Mouse (Mus musculus) heart, embryonic 14.5 days (tissue): ENCODE results near the gene Nr1h5. TPM values are rescaled to one million over a fixed set of nuclear protein-coding genes. Genes with fewer than 3 reads are reported as not detected.

Source experiments
- ATAC-seq: fragments of 200-750 bp; cut with Nextera tagmentation; 2 replicates; pipeline ENCODE4 v1.8.0; 2017; ENCODE audit warnings: low read depth, moderate TSS enrichment; ENCODE audit not compliant: insufficient number of reproducible peaks, insufficient read depth, low FRiP score
- H3K27ac ChIP-seq, 2 experiments: fragments of 200-500 bp in 1 of 2; fragments of 300-500 bp in 1 of 2; sonication (generic) in 1 of 2; replicated peaks in 1 of 2; 2 replicates each; pipeline ENCODE4 v1.5.1; 2012 to 2014; ENCODE audit warnings: low read depth in 2 of 2, low read length in 2 of 2, control low read depth in 1 of 2, mild to moderate bottlenecking in 1 of 2, mixed read lengths in 1 of 2; ENCODE audit not compliant: control insufficient read depth in 1 of 2, insufficient read depth in 1 of 2
- H3K27me3 ChIP-seq: fragments of 300-500 bp; sonication (generic); 2 replicates; pipeline ENCODE4 v1.6.1; 2014; ENCODE audit warnings: mild to moderate bottlenecking, low read length, control low read depth; ENCODE audit not compliant: control insufficient read depth, insufficient read depth
- H3K36me3 ChIP-seq: fragments of 300-500 bp; sonication (generic); 2 replicates; pipeline ENCODE4 v1.6.1; 2014; ENCODE audit warnings: mild to moderate bottlenecking, control low read depth, low read length, mixed read lengths; ENCODE audit not compliant: control insufficient read depth, insufficient read depth
- H3K4me1 ChIP-seq, 2 experiments: fragments of 200-500 bp in 1 of 2; fragments of 300-500 bp in 1 of 2; sonication (generic) in 1 of 2; 2 replicates each; pipeline ENCODE4 v1.6.1; 2012 to 2014; ENCODE audit warnings: low read length in 2 of 2, control low read depth in 1 of 2, mixed read lengths in 1 of 2; ENCODE audit not compliant: control insufficient read depth in 2 of 2, insufficient read depth in 2 of 2
- H3K4me2 ChIP-seq: fragments of 300-500 bp; sonication (generic); 2 replicates; pipeline ENCODE4 v1.6.1; 2014; ENCODE audit warnings: mild to moderate bottlenecking, low read length
- H3K4me3 ChIP-seq, 2 experiments: fragments of 200-500 bp in 1 of 2; fragments of 300-500 bp in 1 of 2; sonication (generic) in 1 of 2; 2 replicates each; pipeline ENCODE4 v1.5.1; 2012 to 2014; ENCODE audit warnings: low read length in 2 of 2, mild to moderate bottlenecking in 2 of 2, control low read depth in 1 of 2, low read depth in 1 of 2, moderate library complexity in 1 of 2; ENCODE audit not compliant: control insufficient read depth in 1 of 2, insufficient read depth in 1 of 2
- H3K9ac ChIP-seq: fragments of 300-500 bp; sonication (generic); 2 replicates; pipeline ENCODE4 v1.6.1; 2014; ENCODE audit warnings: mild to moderate bottlenecking, low read length
- H3K9me3 ChIP-seq: fragments of 300-500 bp; sonication (generic); 2 replicates; pipeline ENCODE4 v1.6.1; 2016; ENCODE audit warnings: low read length, control low read depth; ENCODE audit not compliant: control insufficient read depth
- WGBS: fragments of 180-500 bp; shearing (Covaris S2); extraction: QIAGEN DNeasy Blood & Tissue Kit; methylation state at CpG from one replicate; pipeline ENCODE4 v1.1.7; 2014; 5-methylcytosine and 5-hydroxymethylcytosine counted together
- polyA plus RNA-seq: library from polyadenylated mRNA; unstranded; fragments of >200 nt; fragmentation: Nextera tagmentation; extraction: Ambion mirVana; gene quantifications from 2 replicates; pipeline ENCODE4 v1.2.1, GENCODE M21; 2014

Nr1h5 gene
- polyA plus RNA-seq, 1 experiment from 2014 or later = not detected

DNA sequence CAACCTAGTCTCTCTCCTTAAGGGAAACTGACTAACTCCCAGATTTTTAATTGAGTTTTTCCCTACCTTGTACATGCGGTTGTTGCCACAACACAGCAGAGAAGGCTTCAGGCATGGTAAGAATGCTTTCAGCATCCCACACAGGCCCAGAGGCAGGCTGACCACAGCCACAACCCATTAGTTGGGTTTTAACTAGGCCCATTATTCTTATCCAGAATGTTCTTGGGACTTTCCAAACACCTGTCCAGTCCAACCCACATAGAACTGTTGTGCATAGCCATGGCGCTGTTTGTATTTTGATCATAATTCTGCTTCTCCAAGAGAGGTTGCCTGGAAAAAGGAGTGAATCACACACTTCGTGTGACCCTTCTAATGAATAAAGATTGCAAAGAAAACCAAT, 8.8 kb downstream of the Nr1h5 start:
- 85% methylated on average over 3 of the region's 3 CpGs for WGBS
- Histone ChIP-seq H3K27me3 (no peaks in the 10 kb centered on the region), H3K9ac (no peak overlapping the region), H3K36me3 (no peaks in the 10 kb centered on the region), H3K9me3 (no peaks in the 10 kb centered on the region), H3K27ac (no peak overlapping the region), H3K4me3 (no peak overlapping the region), H3K4me1 (no peaks in the 10 kb centered on the region), H3K4me2 (no peak overlapping the region)
- no peak for ATAC-seq

DNA sequence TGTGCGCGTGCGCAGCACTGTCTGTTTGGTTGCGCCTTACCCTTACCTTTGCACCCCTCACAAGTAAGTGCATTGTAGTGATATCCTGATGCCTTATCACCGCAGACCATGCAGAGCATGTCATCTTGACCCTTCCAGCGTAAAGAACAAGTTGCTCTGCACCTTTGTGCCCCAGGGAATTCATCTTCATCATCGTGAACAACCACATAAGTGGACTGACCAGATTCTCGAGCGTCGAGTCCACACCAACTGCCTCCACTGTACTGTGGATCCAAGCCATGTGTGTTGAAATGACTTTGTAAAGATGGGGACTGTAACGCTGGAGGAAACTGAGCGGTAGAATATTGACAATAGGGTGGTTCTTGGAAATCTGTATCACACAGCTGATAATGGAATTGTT, 9.5 kb downstream of the Nr1h5 start:
- WGBS = 87% methylated on average over 12 of the region's 12 CpGs
- Histone ChIP-seq H3K4me3 (no peak overlapping the region), H3K27ac (no peak overlapping the region), H3K4me1 (no peaks in the 10 kb centered on the region), H3K9me3 (no peaks in the 10 kb centered on the region), H3K36me3 (no peaks in the 10 kb centered on the region), H3K27me3 (no peaks in the 10 kb centered on the region), H3K4me2 (no peak overlapping the region), H3K9ac (no peak overlapping the region)
- ATAC-seq = no peak

DNA sequence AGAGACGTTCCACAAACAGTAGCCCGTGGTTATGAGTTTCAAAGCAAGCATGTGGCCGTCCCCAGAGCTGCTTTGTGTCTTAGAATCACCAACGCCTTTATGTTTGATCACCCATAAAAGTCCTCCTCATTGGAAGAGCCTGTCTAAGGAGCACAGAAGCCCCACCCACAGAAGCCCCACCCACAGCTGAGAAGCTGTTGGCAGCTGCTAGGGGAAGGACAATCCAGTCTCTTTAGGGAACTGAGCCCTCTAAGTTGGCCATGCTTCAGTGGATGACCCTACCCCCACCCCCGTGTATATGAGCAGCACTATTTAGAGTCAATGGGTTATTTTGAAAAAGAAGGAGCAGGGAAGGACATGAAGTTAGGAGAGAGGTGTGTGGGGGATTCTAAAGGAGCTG, 17.1 kb downstream of the Nr1h5 start:
- no peak for ATAC-seq
- H3K9ac ChIP-seq = no peak overlapping the region
- no peak overlapping the region for H3K4me2 ChIP-seq
- WGBS = 67% methylated on average over 5 of the region's 5 CpGs
- no peaks in the 10 kb centered on the region for H3K36me3 ChIP-seq
- no peaks in the 10 kb centered on the region for H3K27me3 ChIP-seq
- no peak overlapping the region for H3K4me3 ChIP-seq
- H3K4me1 ChIP-seq = no peaks in the 10 kb centered on the region
- H3K27ac ChIP-seq = no peak overlapping the region
- no peaks in the 10 kb centered on the region for H3K9me3 ChIP-seq

DNA sequence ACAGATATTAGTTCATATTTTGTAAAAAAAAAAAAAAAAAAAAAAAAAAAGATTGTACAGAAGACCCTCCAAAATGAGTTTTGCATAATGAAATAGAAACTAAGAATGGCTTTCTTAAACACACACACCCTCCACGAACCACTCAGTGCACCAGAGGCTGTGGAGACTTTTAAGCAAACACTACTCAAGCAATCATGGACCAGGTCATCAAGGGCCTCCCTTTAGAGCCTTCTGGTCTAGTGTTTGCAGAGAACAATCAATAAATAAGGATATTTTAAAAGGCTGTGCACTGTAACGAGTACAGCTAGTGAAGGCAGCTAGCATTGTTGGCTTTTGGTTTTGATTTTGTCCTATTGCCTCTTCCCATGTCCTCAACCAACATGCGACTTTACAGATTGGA, 17.6 kb downstream of the Nr1h5 start:
- WGBS = 87% methylated on average over 3 of the region's 3 CpGs
- Histone ChIP-seq H3K4me2 (no peak overlapping the region), H3K27me3 (no peaks in the 10 kb centered on the region), H3K4me3 (no peak overlapping the region), H3K27ac (no peak overlapping the region), H3K4me1 (no peaks in the 10 kb centered on the region), H3K9ac (no peak overlapping the region), H3K36me3 (no peaks in the 10 kb centered on the region), H3K9me3 (no peaks in the 10 kb centered on the region)
- ATAC-seq = no peak

DNA sequence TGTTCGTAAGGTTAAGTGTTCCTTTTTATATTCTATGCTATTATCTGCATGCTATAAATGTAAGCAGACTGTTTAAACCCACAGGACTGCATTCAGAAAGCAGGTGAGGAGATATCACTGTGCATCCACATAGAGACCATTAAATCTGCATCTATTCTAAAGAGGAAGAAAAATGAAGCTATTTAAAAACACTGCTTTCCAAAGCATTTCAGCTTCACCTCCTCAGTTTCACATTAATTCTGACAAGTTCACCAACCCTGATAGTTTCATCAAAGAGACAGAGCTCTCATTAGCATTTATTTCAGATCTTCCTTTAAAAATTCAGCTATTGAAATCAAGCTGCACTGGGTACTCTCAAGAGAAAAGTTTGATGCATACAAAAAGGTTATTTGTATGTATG, 25.8 kb downstream of the Nr1h5 start:
- no peaks in the 10 kb centered on the region for H3K27me3 ChIP-seq
- 0 out of 2 replicates have a peak, but pooled peaks cover 3% of the 10 kb centered on the region for H3K9me3 ChIP-seq
- no peaks in the 10 kb centered on the region for H3K4me1 ChIP-seq
- H3K36me3 ChIP-seq = no peaks in the 10 kb centered on the region
- no peak overlapping the region for H3K9ac ChIP-seq
- no peak overlapping the region for H3K4me2 ChIP-seq
- ATAC-seq = no peak
- 86% methylated on average over 1 of the region's 1 CpGs for WGBS
- H3K27ac ChIP-seq = no peak overlapping the region
- no peak overlapping the region for H3K4me3 ChIP-seq

DNA sequence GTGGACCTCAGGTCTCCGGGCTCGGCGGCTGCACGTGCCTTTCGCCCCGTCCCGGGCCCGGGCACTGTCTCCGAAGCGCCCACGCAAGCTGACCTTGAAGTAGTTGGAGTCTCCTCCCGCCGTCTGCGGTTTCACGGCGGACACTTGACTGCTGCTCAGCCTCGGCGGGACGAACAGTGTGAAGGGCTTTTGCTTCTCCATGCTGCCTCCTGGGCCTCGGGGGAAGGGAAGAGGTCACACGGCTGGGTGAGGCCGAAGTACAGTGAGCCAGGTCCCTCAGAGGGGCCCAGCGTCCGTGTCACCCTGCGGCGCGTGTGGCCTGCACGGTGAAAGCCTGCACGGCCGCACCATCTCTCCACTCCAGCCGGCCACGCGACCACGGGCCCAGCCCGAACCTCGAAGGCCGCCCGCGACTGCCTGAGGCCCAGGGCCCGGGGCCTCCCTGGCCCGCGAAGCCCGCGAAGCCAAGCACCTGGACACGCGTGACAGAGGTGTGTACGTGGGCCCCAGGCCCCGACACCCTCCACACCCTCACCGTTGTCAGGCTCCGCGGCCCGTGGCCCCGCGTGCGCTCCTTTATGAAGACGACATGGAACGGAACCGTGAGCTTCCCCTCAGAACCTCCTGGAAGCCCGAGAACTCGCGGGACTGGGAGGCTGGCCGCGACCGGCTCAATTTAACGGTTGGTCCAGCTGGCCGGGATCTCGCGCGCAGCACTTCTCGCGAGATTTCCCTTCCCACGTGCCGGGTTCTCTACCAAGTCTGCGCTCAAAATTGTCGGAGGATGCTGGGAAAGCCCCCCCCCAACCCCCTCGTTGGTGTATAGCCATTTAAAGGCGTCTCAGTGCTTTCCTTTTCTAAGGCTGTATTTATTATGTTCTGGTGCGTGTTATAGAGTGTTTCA, 28.2 kb downstream of the Nr1h5 start, which contains the start of gene Sycp1:
Sycp1 (minus strand) TSS at position 650 of the 904 bp plus-strand sequence.
- 90% methylated on average over 78 of the region's 78 CpGs for WGBS
- Histone ChIP-seq H3K9ac (no peak within 1 kb of the TSS), H3K4me3 (no peak within 1 kb of the TSS), H3K4me1 (no peaks in the 10 kb centered on the region), H3K27ac (no peak within 1 kb of the TSS), H3K4me2 (no peak within 1 kb of the TSS), H3K36me3 (no peaks in the 10 kb centered on the region), H3K9me3 (0 out of 2 replicates have a peak, but pooled peaks cover 3% of the 10 kb centered on the region), H3K27me3 (no peaks in the 10 kb centered on the region)
- ATAC-seq = no peak

DNA sequence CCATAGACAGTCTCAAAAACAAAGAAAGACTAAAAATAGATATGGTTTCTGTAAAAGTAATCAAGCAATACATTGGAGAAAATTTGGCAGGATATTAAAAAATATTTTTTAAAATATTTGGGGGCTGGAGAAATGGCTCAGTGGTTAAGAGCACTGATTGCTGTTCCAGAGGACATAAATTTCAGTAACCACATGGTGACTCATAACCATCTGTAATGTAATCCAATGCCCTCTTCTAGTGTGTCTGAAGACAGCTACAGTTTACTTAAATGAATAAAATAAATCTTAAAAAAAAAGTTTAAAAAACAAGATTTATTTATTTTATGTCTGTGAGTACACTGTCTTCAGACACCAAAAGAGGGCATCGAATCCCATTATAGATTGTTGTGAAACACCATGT, 64.8 kb downstream of the Nr1h5 start:
- no peak overlapping the region for H3K4me2 ChIP-seq
- no peaks in the 10 kb centered on the region for H3K27me3 ChIP-seq
- no peaks in the 10 kb centered on the region for H3K4me1 ChIP-seq
- H3K27ac ChIP-seq = no peak overlapping the region
- no peaks in the 10 kb centered on the region for H3K36me3 ChIP-seq
- no peaks in the 10 kb centered on the region for H3K9me3 ChIP-seq
- no peak overlapping the region for H3K4me3 ChIP-seq
- WGBS = 92% methylated on average over 1 of the region's 1 CpGs
- no peak overlapping the region for H3K9ac ChIP-seq
- ATAC-seq = no peak
